Mouse (Mus musculus) liver, embryonic 18 days (tissue): ENCODE measurements around the gene Plet1. TPM values are rescaled to one million over a fixed set of nuclear protein-coding genes. Genes with fewer than 3 reads are reported as not detected.

Source experiments
- polyA plus RNA-seq: library from polyadenylated mRNA; depleted of rRNA; stranded (reverse); fragments of >200 nt; gene quantifications from 2 replicates; pipeline ENCODE4 v1.2.3, GENCODE M21; 2012; rRNA removed

Plet1 gene
- 0.92 and 1.3 TPM in 2 replicates for polyA plus RNA-seq

DNA sequence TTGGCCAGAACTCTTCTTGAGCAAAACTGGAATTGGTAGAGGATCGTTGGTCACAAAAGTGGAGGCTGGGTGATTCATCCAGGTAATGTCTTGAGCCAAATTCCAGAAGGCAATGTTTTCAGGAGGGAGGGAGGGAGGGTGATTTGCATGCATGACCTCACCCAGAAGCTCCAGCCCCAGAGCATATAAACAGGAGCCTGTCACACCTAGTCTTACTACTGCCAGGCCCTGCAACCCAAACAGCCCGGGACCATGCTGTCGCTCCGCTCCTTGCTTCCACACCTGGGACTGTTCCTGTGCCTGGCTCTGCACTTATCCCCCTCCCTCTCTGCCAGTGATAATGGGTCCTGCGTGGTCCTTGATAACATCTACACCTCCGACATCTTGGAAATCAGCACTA, at the start of gene Plet1:
Plet1 (plus strand) TSS at position 215 of the 400 bp plus-strand sequence.

GRCm38 (mm10) chr9:50528293-50528892, 34.1 kb downstream of the Plet1 start, which contains the start of gene Pts:
Gene Pts (minus strand): TSS chr9:50528724.

DNA sequence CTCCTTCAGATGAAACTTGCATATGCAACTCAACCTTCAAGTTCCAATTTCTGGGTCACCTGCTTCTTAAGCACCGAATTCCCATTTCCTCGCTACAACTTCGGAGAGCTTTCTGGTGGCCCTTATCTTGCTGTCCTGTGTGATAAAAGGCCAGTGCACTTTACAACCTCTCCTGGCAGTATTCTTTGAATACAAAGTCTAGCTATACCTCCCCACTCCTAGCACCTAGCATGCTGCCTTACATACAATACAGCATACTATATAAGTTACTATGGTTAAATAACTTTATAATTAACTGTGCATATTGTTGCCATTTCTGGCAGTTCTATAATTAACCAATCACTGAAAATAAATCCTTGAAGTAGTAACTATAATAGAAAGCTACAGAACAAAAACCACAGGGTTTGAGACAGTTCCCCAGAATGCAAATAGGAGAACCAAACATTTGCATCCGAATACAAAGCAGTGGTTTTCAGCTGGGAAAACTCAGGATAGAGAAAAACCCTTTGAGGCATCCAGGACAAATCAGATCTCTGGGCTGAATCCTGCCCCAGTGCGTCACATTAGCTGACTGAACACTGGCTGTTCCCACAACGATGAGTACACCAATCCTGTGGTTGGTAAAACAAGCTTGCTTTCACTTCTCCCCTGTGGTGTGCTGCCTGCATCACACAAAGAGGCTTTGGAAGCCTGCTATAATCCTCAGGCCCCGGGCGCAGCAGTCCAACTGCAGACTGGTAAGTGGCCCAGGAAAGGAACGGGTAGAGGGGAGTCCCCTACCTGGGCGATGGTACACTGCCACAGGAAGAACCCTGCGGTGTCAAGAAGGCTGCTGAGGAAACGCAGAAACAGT, 60.1 kb downstream of the Plet1 start, which contains the start of gene Il18:
Il18 (plus strand) TSS at position 587 of the 853 bp plus-strand sequence.

DNA sequence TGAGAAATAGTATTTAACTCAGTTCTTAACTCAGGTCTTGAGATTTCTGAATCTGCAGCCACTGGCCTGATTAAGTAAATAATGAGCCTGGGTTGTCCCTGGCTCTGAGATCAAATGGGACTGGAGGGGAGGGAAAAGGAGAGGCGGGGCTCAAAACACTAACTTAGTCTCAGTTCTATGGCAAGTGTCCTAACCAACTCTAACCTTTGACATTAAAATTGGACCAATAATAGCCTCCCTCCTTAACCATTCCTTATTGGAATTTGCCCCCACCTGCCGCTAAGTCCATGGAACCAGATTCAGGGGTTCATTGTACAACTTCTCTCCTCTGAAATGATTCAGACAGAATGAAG, 60.7 kb downstream of the Plet1 start, which contains the start of gene Bco2:
Bco2 (minus strand) TSS at position 88 of the 353 bp plus-strand sequence.

Other genes with a start within 250 kb of the Plet1 start
- 49.8 and 89.9 TPM in 2 replicates for gene Rpl10-ps3, start 149.6 kb upstream of the Plet1 start, polyA plus RNA-seq
- gene Pts, start 34.2 kb downstream of the Plet1 start, polyA plus RNA-seq, result 29.6 and 30.3 TPM in 2 replicates
- gene Il18, start 60.3 kb downstream of the Plet1 start, polyA plus RNA-seq, result 10.0 and 12.3 TPM in 2 replicates
- gene Bco2, start 60.7 kb downstream of the Plet1 start, polyA plus RNA-seq, result 1.4 and 2.0 TPM in 2 replicates
- not detected in 2 replicates for gene Tex12, start 66.8 kb downstream of the Plet1 start, polyA plus RNA-seq
- gene Sdhd, start 109.3 kb downstream of the Plet1 start, polyA plus RNA-seq, result 266 and 282 TPM in 2 replicates
- 159 and 160 TPM in 2 replicates for gene Timm8b, start 109.4 kb downstream of the Plet1 start, polyA plus RNA-seq
- 0.37 and 0.52 TPM in 2 replicates for gene Pih1d2, start 122.8 kb downstream of the Plet1 start, polyA plus RNA-seq
- 4.4 and 4.5 TPM in 2 replicates for gene Nkapd1, start 122.9 kb downstream of the Plet1 start, polyA plus RNA-seq
- gene Dlat, start 165.3 kb downstream of the Plet1 start, polyA plus RNA-seq, result 15.9 and 18.7 TPM in 2 replicates
- gene Dixdc1, start 245.0 kb downstream of the Plet1 start, polyA plus RNA-seq, result 3.8 and 4.7 TPM in 2 replicates